Mouse (Mus musculus) liver, adult 2 months (tissue): ENCODE results near the gene Brd3os. TPM values are rescaled to one million over a fixed set of nuclear protein-coding genes. Genes with fewer than 3 reads are reported as not detected.

Source experiments
- DNase-seq: peaks from one replicate; pipeline ENCODE4 v3.0.0-alpha.2; 2011; ENCODE audit warnings: low read depth, low spot score; ENCODE audit errors: extremely low read depth
- H3K27ac ChIP-seq: fragments of 200-500 bp; replicated peaks from 2 replicates; pipeline ENCODE4 v1.5.1; 2012; ENCODE audit warnings: low read depth, mild to moderate bottlenecking, control low read depth, inconsistent platforms, low read length; ENCODE audit not compliant: insufficient read depth
- H3K27me3 ChIP-seq: fragments of 200-500 bp; 2 replicates; pipeline ENCODE4 v1.6.1; 2012; ENCODE audit warnings: mild to moderate bottlenecking, moderate library complexity, low read length, inconsistent platforms; ENCODE audit not compliant: control insufficient read depth, insufficient read depth
- H3K36me3 ChIP-seq: fragments of 200-500 bp; 2 replicates; pipeline ENCODE4 v1.6.1; 2012; ENCODE audit warnings: low read length, inconsistent platforms; ENCODE audit not compliant: control insufficient read depth, insufficient read depth
- H3K4me1 ChIP-seq: fragments of 200-500 bp; 2 replicates; pipeline ENCODE4 v1.6.1; 2011; ENCODE audit warnings: low read length; ENCODE audit not compliant: control insufficient read depth, insufficient read depth
- H3K4me3 ChIP-seq: fragments of 200-500 bp; 2 replicates; pipeline ENCODE4 v1.5.1; 2011; ENCODE audit warnings: low read depth, mild to moderate bottlenecking, control low read depth, low read length, moderate library complexity; ENCODE audit not compliant: insufficient read depth
- H3K79me2 ChIP-seq: fragments of 200-500 bp; 2 replicates; pipeline ENCODE4 v1.6.1; 2012; ENCODE audit warnings: inconsistent platforms, mild to moderate bottlenecking, low read length, moderate library complexity; ENCODE audit not compliant: control insufficient read depth, insufficient read depth
- H3K9ac ChIP-seq: fragments of 200-500 bp; 2 replicates; pipeline ENCODE4 v1.6.1; 2012; ENCODE audit warnings: low read depth, mild to moderate bottlenecking, control low read depth, inconsistent platforms, low read length
- CTCF ChIP-seq: fragments of 200-500 bp; IDR thresholded peaks from 2 replicates; pipeline ENCODE4 v1.5.1; 2011; ENCODE audit warnings: low read depth, low read length, control low read depth
- POLR2A ChIP-seq: fragments of 200-500 bp; IDR thresholded peaks from 2 replicates; pipeline ENCODE4 v1.6.1; 2011; ENCODE audit warnings: low read length, control low read depth; ENCODE audit not compliant: insufficient read depth; ENCODE audit errors: extremely low read depth
- WGBS: fragments of 180-500 bp; shearing (Covaris S2); methylation state at CpG from one replicate; pipeline ENCODE4 v1.1.7; 2018; 5-methylcytosine and 5-hydroxymethylcytosine counted together
- polyA plus RNA-seq: library from polyadenylated mRNA; depleted of rRNA; stranded (reverse); fragments of >200 nt; gene quantifications from 2 replicates; pipeline ENCODE4 v1.2.3, GENCODE M21; 2012
- total RNA-seq: library from RNA; depleted of rRNA; stranded (reverse); fragments of >200 nt; gene quantifications from 2 replicates; pipeline ENCODE4 v1.2.3, GENCODE M21; 2014

The Brd3os gene
- total and polyA plus RNA-seq, 2 experiments = 0.09 to 0.82 TPM

DNA sequence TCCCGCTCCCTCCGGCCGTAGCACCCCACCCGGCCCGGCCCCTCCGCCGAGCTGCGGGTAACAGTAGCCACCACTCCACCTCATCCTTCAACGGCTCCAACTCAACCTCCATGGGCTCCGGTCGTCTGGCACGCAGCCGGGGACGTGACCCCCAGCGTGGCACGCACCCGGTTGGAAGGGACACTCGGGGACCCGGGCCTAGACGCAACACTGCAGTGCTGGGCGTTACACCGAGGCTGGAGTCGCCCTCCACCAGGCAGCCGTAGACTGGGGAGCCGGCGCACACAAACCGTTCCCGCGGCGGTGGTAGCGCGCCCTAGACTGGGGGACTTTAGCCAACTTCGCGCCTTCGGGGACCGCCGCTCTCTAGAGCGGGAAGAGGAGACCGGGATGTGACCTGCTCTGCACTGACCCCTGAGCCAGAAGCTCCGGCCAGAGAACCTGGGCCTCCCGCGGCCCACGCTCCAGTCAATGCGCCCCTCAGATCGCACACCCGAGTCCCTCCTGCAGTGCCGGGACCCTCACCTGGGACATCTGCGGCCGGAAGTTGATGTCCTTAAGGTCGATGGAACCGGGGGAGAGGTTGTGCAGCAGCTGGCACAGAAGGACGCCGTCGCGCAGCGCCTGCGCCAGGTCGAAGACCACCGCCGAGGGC, 16.2 kb upstream of the Brd3os start:
- peaks cover 23% of the 10 kb centered on the region for H3K4me1 ChIP-seq
- H3K27ac ChIP-seq = peak overlapping the region; percentile 76
- under 1% methylated on average over 59 of the region's 60 CpGs for WGBS
- no peaks in the 10 kb centered on the region for H3K36me3 ChIP-seq
- H3K79me2 ChIP-seq = peaks cover 48% of the 10 kb centered on the region
- H3K27me3 ChIP-seq = no peaks in the 10 kb centered on the region
- peak overlapping the region; percentile 96 for H3K4me3 ChIP-seq
- no peak for TF ChIP-seq POLR2A
- TF ChIP-seq CTCF = no peak
- no peak for DNase-seq
- H3K9ac ChIP-seq = peak overlapping the region; percentile 84

DNA sequence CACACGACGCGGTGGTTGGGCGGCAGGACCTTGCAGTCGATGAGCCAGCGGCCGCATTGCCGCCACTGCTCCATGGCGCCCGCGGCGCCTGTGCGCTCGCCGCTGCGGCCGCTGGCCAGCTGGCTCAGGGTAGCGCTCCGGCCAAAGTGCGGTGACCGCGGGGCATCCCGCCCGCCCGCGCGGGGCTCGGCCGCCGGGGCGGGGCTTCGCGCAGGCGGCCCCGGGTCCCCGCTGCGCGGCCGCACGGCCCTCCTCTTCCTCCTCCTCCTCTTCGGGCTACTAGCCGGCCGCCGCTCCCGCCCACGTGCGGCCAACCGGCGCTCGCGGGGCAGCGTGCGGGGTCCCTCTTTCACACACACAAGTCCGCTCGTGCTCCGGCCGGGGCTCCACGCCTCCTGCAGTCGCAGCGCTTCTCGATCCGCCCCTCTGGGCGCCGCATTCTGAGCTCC, 15.7 kb upstream of the Brd3os start:
- Histone ChIP-seq H3K27me3 (no peaks in the 10 kb centered on the region), H3K79me2 (peaks cover 45% of the 10 kb centered on the region), H3K36me3 (no peaks in the 10 kb centered on the region), H3K9ac (peak overlapping the region; percentile 94), H3K4me1 (peaks cover 23% of the 10 kb centered on the region), H3K27ac (peak overlapping the region; percentile 96), H3K4me3 (peak overlapping the region; percentile 96)
- WGBS = under 1% methylated on average over 64 of the region's 64 CpGs
- 0 out of 2 replicates have a peak, but pooled peaks have one; percentile 40 for TF ChIP-seq POLR2A
- TF ChIP-seq CTCF = no peak
- DNase-seq = peak; percentile 57

DNA sequence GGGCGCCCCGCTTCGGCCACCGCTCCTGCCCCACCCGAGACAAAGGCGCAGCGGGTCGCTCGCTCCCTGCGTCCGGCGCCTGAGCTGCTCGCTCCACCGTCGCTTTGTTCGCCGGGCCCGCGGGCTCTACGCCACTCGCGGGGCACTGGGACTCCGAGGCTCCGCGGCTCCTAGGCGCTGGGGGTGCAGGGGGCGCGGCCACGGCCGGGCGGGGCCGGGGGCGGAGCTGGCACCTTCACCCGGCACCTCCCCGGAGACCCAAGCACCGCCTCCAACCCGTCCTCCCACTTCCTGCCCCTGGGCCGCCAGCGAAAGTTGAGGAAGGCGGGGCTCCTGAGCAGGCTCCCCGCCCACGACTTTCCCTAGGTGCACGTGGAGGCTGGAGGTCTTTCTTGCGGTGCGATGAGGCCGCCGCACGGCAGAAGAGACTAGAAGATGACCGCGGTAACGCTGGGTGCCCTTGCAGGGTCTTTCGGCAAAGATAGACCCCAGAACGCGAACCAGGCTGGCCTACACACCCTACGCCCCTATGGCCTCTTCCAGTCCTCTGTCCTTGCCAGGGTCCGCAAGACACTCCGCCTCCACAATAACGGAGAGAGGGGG, 15.2 kb upstream of the Brd3os start, which contains the start of gene Vav2:
Vav2 (minus strand) TSS at position 179 of the 603 bp plus-strand sequence.
- no peaks in the 10 kb centered on the region for H3K27me3 ChIP-seq
- peak; percentile 79 for DNase-seq
- H3K27ac ChIP-seq = peak within 1 kb of the TSS; percentile 96
- H3K36me3 ChIP-seq = no peaks in the 10 kb centered on the region
- H3K4me3 ChIP-seq = peak within 1 kb of the TSS; percentile 96
- peaks cover 41% of the 10 kb centered on the region for H3K79me2 ChIP-seq
- peaks cover 18% of the 10 kb centered on the region for H3K4me1 ChIP-seq
- WGBS = 2% methylated on average over 54 of the region's 58 CpGs
- peak within 1 kb of the TSS; percentile 94 for H3K9ac ChIP-seq
- TF ChIP-seq POLR2A = peak; percentile 34; the same call in 1 of the 2 replicates
- no peak for TF ChIP-seq CTCF

DNA sequence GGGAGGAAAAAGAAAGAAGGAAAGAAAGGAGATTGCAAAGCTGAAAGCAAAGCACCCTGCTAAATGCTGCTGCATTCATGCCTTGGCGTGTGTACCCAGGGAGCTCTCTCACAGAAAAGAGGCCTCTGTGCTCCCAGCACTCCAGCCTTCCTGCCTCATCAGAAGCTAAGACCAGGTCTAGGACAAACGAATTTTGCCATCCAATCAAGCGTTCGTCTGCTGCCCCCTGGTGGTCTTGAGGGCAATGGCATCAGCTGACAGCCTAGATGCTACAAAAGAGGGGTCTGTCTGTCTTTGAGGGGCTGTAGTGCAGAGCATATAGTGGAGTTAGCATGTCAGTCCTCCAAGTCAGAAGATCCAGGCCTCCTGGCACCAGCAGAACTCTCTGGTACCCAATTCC, 14.1 kb upstream of the Brd3os start:
- H3K79me2 ChIP-seq = peaks cover 30% of the 10 kb centered on the region
- no peak overlapping the region for H3K9ac ChIP-seq
- peak; percentile 95 for TF ChIP-seq CTCF
- TF ChIP-seq POLR2A = no peak
- no peaks in the 10 kb centered on the region for H3K27me3 ChIP-seq
- H3K4me1 ChIP-seq = peaks cover 16% of the 10 kb centered on the region
- WGBS = 0% methylated on average over 4 of the region's 4 CpGs
- H3K27ac ChIP-seq = no peak overlapping the region
- no peaks in the 10 kb centered on the region for H3K36me3 ChIP-seq
- no peak overlapping the region for H3K4me3 ChIP-seq
- peak; percentile 58 for DNase-seq

DNA sequence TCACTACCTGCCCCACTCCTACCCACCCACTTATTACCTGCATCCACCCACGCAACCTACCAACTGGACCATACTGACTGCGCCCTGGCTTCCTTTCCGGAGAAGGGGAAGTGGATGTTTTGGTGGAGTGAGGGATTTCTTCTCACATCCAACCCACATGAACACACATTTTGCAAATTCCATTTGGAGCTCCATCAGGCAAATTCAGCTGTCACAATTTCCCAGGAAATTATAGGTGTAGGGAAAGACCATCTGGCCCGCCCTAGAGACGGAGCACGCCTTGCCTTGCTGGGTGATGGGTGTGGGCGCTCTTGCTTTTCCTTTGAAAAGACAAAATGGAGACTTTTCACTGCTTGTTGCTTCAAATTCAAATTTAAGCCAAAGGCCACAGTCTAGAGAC, 11.5 kb upstream of the Brd3os start:
- peaks cover 3% of the 10 kb centered on the region for H3K4me1 ChIP-seq
- TF ChIP-seq POLR2A = no peak
- no peak for TF ChIP-seq CTCF
- H3K9ac ChIP-seq = no peak overlapping the region
- no peaks in the 10 kb centered on the region for H3K36me3 ChIP-seq
- H3K79me2 ChIP-seq = peaks cover 6% of the 10 kb centered on the region
- DNase-seq = no peak
- H3K27ac ChIP-seq = no peak overlapping the region
- WGBS = 95% methylated on average over 7 of the region's 7 CpGs
- H3K4me3 ChIP-seq = no peak overlapping the region
- H3K27me3 ChIP-seq = no peaks in the 10 kb centered on the region

DNA sequence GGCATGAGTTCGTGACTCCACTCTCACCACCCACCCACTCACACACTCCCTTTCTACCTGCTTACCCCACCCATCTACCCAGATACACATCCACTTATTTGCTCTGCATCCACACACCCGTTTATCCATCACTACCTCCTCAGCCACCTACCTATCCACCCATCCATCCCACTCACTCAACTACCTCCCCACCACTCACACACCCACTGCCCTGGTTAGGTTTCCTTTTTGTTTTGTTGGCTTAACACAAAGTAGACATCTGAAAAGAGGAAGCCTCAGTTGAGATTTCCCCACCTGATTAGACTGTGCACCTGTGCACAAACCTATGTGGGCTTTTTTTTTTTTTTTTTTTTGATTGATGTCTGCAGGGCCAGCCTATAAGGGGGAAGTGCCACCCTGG, 9.5 kb upstream of the Brd3os start:
- H3K27ac ChIP-seq = no peak overlapping the region
- no peak overlapping the region for H3K9ac ChIP-seq
- no peaks in the 10 kb centered on the region for H3K4me1 ChIP-seq
- no peak overlapping the region for H3K4me3 ChIP-seq
- H3K36me3 ChIP-seq = no peaks in the 10 kb centered on the region
- no peaks in the 10 kb centered on the region for H3K27me3 ChIP-seq
- TF ChIP-seq CTCF (no peak), POLR2A (no peak)
- 59% methylated on average over 2 of the region's 2 CpGs for WGBS
- no peaks in the 10 kb centered on the region for H3K79me2 ChIP-seq
- no peak for DNase-seq
